Mouse (Mus musculus) intestine, postnatal 0 days (tissue): ENCODE data around the gene Gfra1. TPM values are rescaled to one million over a fixed set of nuclear protein-coding genes. Genes with fewer than 3 reads are reported as not detected.

Experiments
- ATAC-seq: fragments of 200-750 bp; cut with Nextera tagmentation; 2 replicates; pipeline ENCODE4 v1.8.0; 2017; ENCODE audit warnings: mild to moderate bottlenecking, moderate TSS enrichment, moderate library complexity
- H3K27ac ChIP-seq: fragments of 300-500 bp; sonication (generic); 2 replicates; pipeline ENCODE4 v1.5.1; 2014; ENCODE audit warnings: mild to moderate bottlenecking, low read depth, low read length, moderate library complexity
- H3K27me3 ChIP-seq: fragments of 300-500 bp; sonication (generic); replicated peaks from 2 replicates; pipeline ENCODE4 v1.6.1; 2014; ENCODE audit warnings: low read length, mixed read lengths; ENCODE audit not compliant: control insufficient read depth, insufficient read depth
- H3K36me3 ChIP-seq: fragments of 300-500 bp; sonication (generic); 2 replicates; pipeline ENCODE4 v1.6.1; 2014; ENCODE audit warnings: mild to moderate bottlenecking, moderate library complexity; ENCODE audit not compliant: control insufficient read depth, insufficient read depth
- H3K4me1 ChIP-seq: fragments of 300-500 bp; sonication (generic); replicated peaks from 2 replicates; pipeline ENCODE4 v1.6.1; 2014; ENCODE audit warnings: antibody characterized with exemption, low read length, mixed read lengths; ENCODE audit not compliant: control insufficient read depth, insufficient read depth
- H3K4me2 ChIP-seq: fragments of 300-500 bp; sonication (generic); replicated peaks from 2 replicates; pipeline ENCODE4 v1.6.1; 2014; ENCODE audit warnings: low read depth, mild to moderate bottlenecking, moderate library complexity
- H3K4me3 ChIP-seq: fragments of 300-500 bp; sonication (generic); 2 replicates; pipeline ENCODE4 v1.5.1; 2014; ENCODE audit warnings: low read depth, low read length
- H3K9ac ChIP-seq: fragments of 300-500 bp; sonication (generic); 2 replicates; pipeline ENCODE4 v1.6.1; 2014; ENCODE audit warnings: mild to moderate bottlenecking, low read depth, low read length
- H3K9me3 ChIP-seq: fragments of 300-500 bp; sonication (generic); 2 replicates; pipeline ENCODE4 v1.6.1; 2016; ENCODE audit warnings: mixed run types; ENCODE audit not compliant: control insufficient read depth
- CTCF ChIP-seq: sonication (generic); IDR thresholded peaks from 2 replicates; pipeline ENCODE4 v1.5.1; 2016; ENCODE audit warnings: low read depth, mild to moderate bottlenecking, control low read depth, antibody characterized with exemption, moderate library complexity
- WGBS: fragments of 180-500 bp; shearing (Covaris S2); extraction: QIAGEN DNeasy Blood & Tissue Kit; methylation state at CpG from one replicate; pipeline ENCODE4 v1.1.7; 2014; 5-methylcytosine and 5-hydroxymethylcytosine counted together
- polyA plus RNA-seq: library from polyadenylated mRNA; unstranded; fragments of >200 nt; fragmentation: Nextera tagmentation; extraction: Ambion mirVana; gene quantifications from 2 replicates; pipeline ENCODE4 v1.2.1, GENCODE M21; 2015

Gene Gfra1
- polyA plus RNA-seq, 1 experiment from 2014 or later = 4.9 TPM

GRCm38 (mm10) chr19:58226882-58227281, 228.8 kb downstream of the Gfra1 start:
- Histone ChIP-seq H3K4me1 (no peaks in the 10 kb centered on the region), H3K27ac (no peak overlapping the region), H3K9me3 (no peaks in the 10 kb centered on the region), H3K4me2 (no peak overlapping the region), H3K36me3 (no peaks in the 10 kb centered on the region), H3K4me3 (no peak overlapping the region), H3K27me3 (no peaks in the 10 kb centered on the region), H3K9ac (no peak overlapping the region)
- ATAC-seq = no peak
- WGBS = 37% methylated on average over 3 of the region's 3 CpGs
- no peak for TF ChIP-seq CTCF

DNA sequence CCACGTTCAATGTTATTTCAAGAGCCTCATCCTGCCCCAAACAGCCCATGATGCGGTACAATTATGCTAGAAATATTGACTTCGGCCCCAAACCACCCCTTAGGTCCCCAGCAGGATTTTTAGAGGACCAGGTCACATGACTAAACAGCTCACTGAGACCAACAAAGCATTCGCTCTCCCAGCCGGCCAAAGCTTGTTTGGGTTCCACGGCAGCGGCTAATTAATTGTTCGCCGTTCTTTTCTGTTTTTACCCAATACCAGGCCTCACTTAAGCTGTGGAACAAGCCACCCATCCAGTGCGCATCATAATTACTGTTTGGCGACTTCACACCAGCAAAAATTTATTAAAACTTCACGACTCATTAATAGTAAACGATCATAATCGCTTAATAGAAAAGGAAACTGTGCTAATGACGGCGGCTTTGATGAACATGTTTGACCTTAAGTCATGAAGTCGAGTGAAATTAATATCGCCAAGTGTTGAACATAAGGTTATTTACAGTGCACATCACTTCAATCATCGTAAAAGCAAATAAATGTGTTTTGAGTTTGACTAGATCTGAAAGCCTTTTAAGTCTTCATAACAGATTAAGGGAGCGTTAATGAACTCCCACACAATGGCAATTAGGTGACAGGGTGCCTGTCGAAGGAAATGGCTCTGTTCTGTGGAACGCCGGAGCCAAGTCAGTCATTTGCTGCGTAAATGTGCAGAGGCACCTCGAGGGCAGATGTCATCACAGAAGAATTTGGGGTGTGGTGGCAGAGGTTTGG, 235.5 kb downstream of the Gfra1 start:
- H3K9ac ChIP-seq = no peak overlapping the region
- H3K27ac ChIP-seq = no peak overlapping the region
- no peaks in the 10 kb centered on the region for H3K4me1 ChIP-seq
- no peak for TF ChIP-seq CTCF
- H3K9me3 ChIP-seq = no peaks in the 10 kb centered on the region
- H3K36me3 ChIP-seq = no peaks in the 10 kb centered on the region
- no peak overlapping the region for H3K4me3 ChIP-seq
- H3K4me2 ChIP-seq = no peak overlapping the region
- ATAC-seq = no peak
- 72% methylated on average over 25 of the region's 25 CpGs for WGBS
- no peaks in the 10 kb centered on the region for H3K27me3 ChIP-seq

DNA sequence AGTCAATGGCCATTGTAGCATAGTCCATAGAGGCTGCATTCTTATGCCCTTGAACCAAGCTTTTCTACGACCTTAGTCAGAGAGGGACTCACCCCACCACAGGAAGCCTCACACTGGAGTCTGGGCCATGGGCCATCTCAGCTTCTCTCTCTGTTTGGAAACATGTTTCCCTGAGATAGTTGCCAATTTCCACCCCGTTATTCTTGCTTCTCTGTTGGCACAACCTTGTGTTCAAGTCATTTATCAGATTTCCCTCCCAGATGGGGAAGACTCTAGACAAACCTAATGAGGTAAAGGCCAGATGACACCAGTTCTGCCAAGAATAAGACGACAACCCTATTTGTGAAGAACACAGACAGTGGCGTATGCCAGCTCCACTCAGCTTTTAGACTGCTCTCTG, 238.1 kb downstream of the Gfra1 start:
- Histone ChIP-seq H3K4me3 (no peak overlapping the region), H3K9me3 (no peaks in the 10 kb centered on the region), H3K36me3 (no peaks in the 10 kb centered on the region), H3K9ac (no peak overlapping the region), H3K27ac (no peak overlapping the region), H3K27me3 (no peaks in the 10 kb centered on the region), H3K4me1 (no peaks in the 10 kb centered on the region), H3K4me2 (no peak overlapping the region)
- WGBS = 86% methylated on average over 4 of the region's 4 CpGs
- ATAC-seq = no peak
- TF ChIP-seq CTCF = no peak

DNA sequence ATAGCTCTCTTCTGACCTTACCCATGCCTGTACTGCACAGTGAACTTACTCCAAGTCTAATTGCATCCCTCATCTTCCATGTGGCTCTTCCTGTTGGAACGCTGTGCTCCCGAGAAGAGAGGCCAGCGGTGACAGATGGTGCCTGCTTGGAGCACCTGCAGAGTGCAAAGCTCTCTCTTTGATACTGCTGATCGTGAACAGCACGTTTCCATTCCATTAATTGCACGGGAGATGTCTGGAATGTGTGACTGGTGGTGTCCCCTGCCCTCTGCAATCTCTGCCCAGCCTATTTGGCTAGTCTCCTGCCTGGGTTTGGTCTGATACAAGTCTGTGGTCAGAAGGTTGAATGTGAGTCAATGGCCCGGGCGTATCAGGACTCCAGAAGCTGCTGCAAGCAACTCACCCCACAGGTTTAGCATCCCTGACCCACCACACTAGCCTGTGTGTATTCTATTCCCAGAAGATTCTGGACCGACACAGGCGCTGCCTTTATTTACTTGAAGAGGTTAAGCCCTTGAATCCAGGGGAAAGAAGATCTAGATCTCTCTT, 249.1 kb downstream of the Gfra1 start:
- H3K9ac ChIP-seq = no peak overlapping the region
- no peaks in the 10 kb centered on the region for H3K36me3 ChIP-seq
- no peaks in the 10 kb centered on the region for H3K9me3 ChIP-seq
- ATAC-seq = no peak
- no peak overlapping the region for H3K4me3 ChIP-seq
- no peak overlapping the region for H3K27ac ChIP-seq
- no peaks in the 10 kb centered on the region for H3K27me3 ChIP-seq
- no peaks in the 10 kb centered on the region for H3K4me1 ChIP-seq
- 68% methylated on average over 10 of the region's 10 CpGs for WGBS
- TF ChIP-seq CTCF = no peak
- no peak overlapping the region for H3K4me2 ChIP-seq

DNA sequence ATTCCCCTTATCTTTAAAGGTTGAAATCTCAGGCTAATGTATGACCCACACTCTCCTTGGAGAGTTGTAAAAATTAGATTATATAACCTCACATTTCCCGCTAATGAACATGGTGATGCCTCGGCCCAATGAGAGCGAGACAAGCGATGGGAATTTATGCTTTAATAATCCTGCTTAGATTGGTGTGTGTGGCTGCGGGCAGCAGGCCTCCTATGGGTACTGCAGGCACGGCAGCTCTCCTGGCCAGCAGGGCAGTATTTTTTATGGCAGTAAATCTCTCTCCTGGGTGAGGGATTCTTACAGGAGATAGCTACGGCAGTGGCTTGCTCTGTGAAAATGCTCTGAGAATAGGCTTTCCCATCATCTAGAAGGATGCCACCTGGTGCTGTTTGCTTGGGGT, 250.2 kb downstream of the Gfra1 start:
- TF ChIP-seq CTCF = no peak
- Histone ChIP-seq H3K4me1 (no peaks in the 10 kb centered on the region), H3K27ac (no peak overlapping the region), H3K4me2 (no peak overlapping the region), H3K27me3 (no peaks in the 10 kb centered on the region), H3K9ac (no peak overlapping the region), H3K36me3 (no peaks in the 10 kb centered on the region), H3K9me3 (no peaks in the 10 kb centered on the region), H3K4me3 (no peak overlapping the region)
- 77% methylated on average over 7 of the region's 7 CpGs for WGBS
- ATAC-seq = no peak

DNA sequence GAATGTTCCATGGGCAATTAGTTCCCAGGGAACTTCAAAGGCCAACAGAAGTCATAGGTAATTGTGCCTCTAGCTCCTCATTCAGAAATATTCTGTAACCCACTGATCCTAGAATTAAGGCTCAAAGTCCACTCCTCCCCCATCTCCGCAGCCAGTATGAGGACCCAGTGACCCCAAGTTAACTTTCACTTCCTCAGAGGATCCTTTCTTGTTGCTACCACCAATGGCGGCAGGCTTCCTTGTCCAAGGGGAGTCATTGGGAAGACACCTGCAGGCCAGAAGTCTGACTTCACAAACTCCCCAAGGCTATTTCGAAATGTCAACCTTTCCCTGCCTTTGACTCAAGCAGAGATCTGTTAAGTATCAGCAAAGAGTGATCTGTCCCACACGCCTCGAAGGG, 253.1 kb downstream of the Gfra1 start:
- no peak overlapping the region for H3K4me3 ChIP-seq
- no peaks in the 10 kb centered on the region for H3K36me3 ChIP-seq
- no peaks in the 10 kb centered on the region for H3K4me1 ChIP-seq
- no peak overlapping the region for H3K4me2 ChIP-seq
- H3K27me3 ChIP-seq = no peaks in the 10 kb centered on the region
- no peak overlapping the region for H3K27ac ChIP-seq
- TF ChIP-seq CTCF = no peak
- no peak for ATAC-seq
- H3K9me3 ChIP-seq = no peaks in the 10 kb centered on the region
- WGBS = 66% methylated on average over 5 of the region's 5 CpGs
- no peak overlapping the region for H3K9ac ChIP-seq
